Mouse (Mus musculus) neural tube, embryonic 12.5 days (tissue): ENCODE results near the gene Lyrm9. TPM values are rescaled to one million over a fixed set of nuclear protein-coding genes. Genes with fewer than 3 reads are reported as not detected.

Source experiments
- ATAC-seq: fragments of 200-750 bp; cut with Nextera tagmentation; 2 replicates; pipeline ENCODE4 v1.8.0; 2017; ENCODE audit warnings: low read depth, mild to moderate bottlenecking, moderate TSS enrichment, moderate library complexity; ENCODE audit not compliant: low FRiP score
- H3K27ac ChIP-seq: fragments of 300-500 bp; sonication (generic); 2 replicates; pipeline ENCODE4 v1.5.1; 2016
- H3K27me3 ChIP-seq: fragments of 300-500 bp; sonication (generic); replicated peaks from 2 replicates; pipeline ENCODE4 v1.6.1; 2016; ENCODE audit warnings: mild to moderate bottlenecking
- H3K36me3 ChIP-seq: fragments of 300-500 bp; sonication (generic); 2 replicates; pipeline ENCODE4 v1.6.1; 2016; ENCODE audit warnings: mild to moderate bottlenecking
- H3K4me1 ChIP-seq: fragments of 300-500 bp; sonication (generic); 2 replicates; pipeline ENCODE4 v1.6.1; 2016
- H3K4me2 ChIP-seq: fragments of 300-500 bp; sonication (generic); replicated peaks from 2 replicates; pipeline ENCODE4 v1.6.1; 2016; ENCODE audit warnings: mild to moderate bottlenecking
- H3K4me3 ChIP-seq: fragments of 300-500 bp; sonication (generic); 2 replicates; pipeline ENCODE4 v1.5.1; 2016
- H3K9ac ChIP-seq: fragments of 300-500 bp; sonication (generic); 2 replicates; pipeline ENCODE4 v1.6.1; 2016; ENCODE audit warnings: mild to moderate bottlenecking
- H3K9me3 ChIP-seq: fragments of 300-500 bp; sonication (generic); 2 replicates; pipeline ENCODE4 v1.6.1; 2016; ENCODE audit warnings: mild to moderate bottlenecking
- WGBS: fragments of 180-500 bp; shearing (Covaris S2); methylation state at CpG from one replicate; pipeline ENCODE4 v1.1.7; 2016; 5-methylcytosine and 5-hydroxymethylcytosine counted together
- polyA plus RNA-seq: library from polyadenylated mRNA; unstranded; fragments of >200 nt; fragmentation: Nextera tagmentation; extraction: Ambion mirVana; gene quantifications from 2 replicates; pipeline ENCODE4 v1.2.1, GENCODE M21; 2016

Lyrm9 gene
- polyA plus RNA-seq, 1 experiment from 2014 or later, result 22.0 TPM

- Histone ChIP-seq H3K4me2 (no peak overlapping the region), H3K27ac (no peak overlapping the region), H3K27me3 (no peaks in the 10 kb centered on the region), H3K9me3 (no peaks in the 10 kb centered on the region), H3K4me1 (peaks cover 36% of the 10 kb centered on the region), H3K9ac (no peak overlapping the region), H3K36me3 (no peaks in the 10 kb centered on the region), H3K4me3 (no peak overlapping the region)
- no peak for ATAC-seq
- 69% methylated on average over 11 of the region's 11 CpGs for WGBS
These were observed 8.9 kb upstream of the Lyrm9 start for GRCm38 (mm10) chr11:78817311-78818022.

DNA sequence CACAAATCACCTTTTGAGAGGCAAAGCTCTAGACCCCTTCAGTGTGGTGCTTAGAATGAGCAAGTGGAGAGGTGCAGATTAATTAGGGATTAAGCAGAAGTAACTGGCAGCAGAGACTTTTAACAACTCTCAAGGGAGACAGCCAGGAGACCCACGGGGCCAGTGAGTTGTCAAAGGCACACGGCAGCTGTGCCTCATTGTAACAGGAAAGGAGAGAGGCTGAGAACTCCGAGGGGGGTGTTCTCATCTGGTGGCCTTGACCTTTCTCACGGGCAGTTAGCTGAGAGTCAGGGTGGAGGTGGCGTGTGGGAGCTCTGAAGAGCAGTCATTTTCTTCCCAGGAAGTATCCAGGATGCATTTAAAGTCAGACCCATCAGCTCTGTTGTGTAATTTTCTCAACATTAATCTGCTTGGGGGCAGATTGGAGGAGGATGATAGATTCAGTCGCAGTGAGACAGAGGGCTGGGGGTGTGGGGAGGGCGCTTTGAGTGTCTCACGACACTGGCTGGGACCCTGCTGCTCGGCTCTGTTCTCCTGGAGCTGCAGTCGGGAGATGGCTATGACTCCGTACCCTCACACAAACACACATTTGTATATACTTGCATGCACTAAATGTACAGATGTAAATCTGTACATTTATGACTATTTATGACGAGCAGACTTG, 5.9 kb upstream of the Lyrm9 start:
- no peak overlapping the region for H3K9ac ChIP-seq
- no peaks in the 10 kb centered on the region for H3K9me3 ChIP-seq
- no peaks in the 10 kb centered on the region for H3K27me3 ChIP-seq
- no peak overlapping the region for H3K4me3 ChIP-seq
- peaks cover 42% of the 10 kb centered on the region for H3K4me1 ChIP-seq
- 33% methylated on average over 12 of the region's 12 CpGs for WGBS
- 0 out of 2 replicates have a peak overlapping the region, but pooled peaks have one; percentile 24 for H3K4me2 ChIP-seq
- ATAC-seq, result no peak
- no peak overlapping the region for H3K27ac ChIP-seq
- no peaks in the 10 kb centered on the region for H3K36me3 ChIP-seq

GRCm38 (mm10) chr11:78822792-78823498, 3.4 kb upstream of the Lyrm9 start:
- no peaks in the 10 kb centered on the region for H3K27me3 ChIP-seq
- WGBS, result 55% methylated on average over 13 of the region's 13 CpGs
- no peak overlapping the region for H3K4me2 ChIP-seq
- peaks cover 56% of the 10 kb centered on the region for H3K4me1 ChIP-seq
- no peak overlapping the region for H3K9ac ChIP-seq
- H3K27ac ChIP-seq, result no peak overlapping the region
- H3K9me3 ChIP-seq, result no peaks in the 10 kb centered on the region
- no peak for ATAC-seq
- H3K4me3 ChIP-seq, result no peak overlapping the region
- no peaks in the 10 kb centered on the region for H3K36me3 ChIP-seq

DNA sequence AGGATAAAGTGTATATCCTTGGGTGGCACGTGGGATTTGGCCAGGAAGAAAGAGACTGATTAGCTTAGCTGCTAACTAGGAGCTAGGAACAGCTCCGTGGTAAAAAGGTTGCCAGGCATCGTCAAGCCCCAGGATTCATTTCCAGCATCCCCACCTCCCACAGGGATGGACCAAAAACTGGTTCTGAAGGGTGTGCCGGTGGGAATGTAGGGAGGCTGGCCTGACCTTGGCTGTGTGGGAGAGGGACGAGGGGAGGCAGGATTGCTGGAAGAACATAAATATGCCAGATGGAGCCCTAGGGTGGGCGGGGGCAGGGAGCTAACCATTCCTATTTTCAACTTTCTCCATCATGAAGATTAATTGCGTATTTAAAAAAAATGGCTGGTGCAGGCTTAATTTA, 1.2 kb downstream of the Lyrm9 start:
- no peaks in the 10 kb centered on the region for H3K9me3 ChIP-seq
- no peak overlapping the region for H3K27ac ChIP-seq
- WGBS, result 27% methylated on average over 7 of the region's 7 CpGs
- no peak for ATAC-seq
- H3K4me1 ChIP-seq, result peaks cover 28% of the 10 kb centered on the region
- 0 out of 2 replicates have a peak overlapping the region, but pooled peaks have one; percentile 29 for H3K9ac ChIP-seq
- peak overlapping the region; percentile 70 for H3K4me2 ChIP-seq
- H3K27me3 ChIP-seq, result no peaks in the 10 kb centered on the region
- H3K36me3 ChIP-seq, result no peaks in the 10 kb centered on the region
- no peak overlapping the region for H3K4me3 ChIP-seq

DNA sequence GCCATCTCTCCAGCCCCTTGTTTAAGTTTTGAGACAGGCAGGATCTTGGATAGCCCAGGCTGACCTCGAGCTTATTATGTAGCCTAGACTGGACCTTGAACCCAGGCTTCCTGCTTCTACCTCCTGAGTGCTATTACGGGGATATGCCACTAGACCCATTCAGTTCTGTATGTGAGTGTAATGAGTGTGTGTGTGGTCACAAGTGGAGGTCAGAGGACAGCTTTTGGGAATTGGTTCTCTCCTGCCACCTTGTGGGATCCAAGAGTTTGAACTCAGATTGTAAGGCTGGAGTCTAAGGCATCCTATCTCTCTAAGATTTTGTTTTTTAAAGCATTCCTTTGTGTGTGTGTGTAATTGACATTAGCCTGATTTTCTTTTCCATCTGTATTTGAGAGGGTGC, 2.0 kb downstream of the Lyrm9 start:
- Histone ChIP-seq H3K36me3 (no peaks in the 10 kb centered on the region), H3K27ac (no peak overlapping the region), H3K4me2 (no peak overlapping the region), H3K27me3 (no peaks in the 10 kb centered on the region), H3K9me3 (no peaks in the 10 kb centered on the region), H3K9ac (no peak overlapping the region), H3K4me3 (no peak overlapping the region), H3K4me1 (peaks cover 28% of the 10 kb centered on the region)
- ATAC-seq, result no peak
- 58% methylated on average over 2 of the region's 2 CpGs for WGBS

GRCm38 (mm10) chr11:78829373-78829772, 3.0 kb downstream of the Lyrm9 start:
- Histone ChIP-seq H3K27ac (no peak overlapping the region), H3K4me1 (peaks cover 24% of the 10 kb centered on the region), H3K4me2 (no peak overlapping the region), H3K27me3 (no peaks in the 10 kb centered on the region), H3K9me3 (no peaks in the 10 kb centered on the region), H3K4me3 (no peak overlapping the region), H3K9ac (no peak overlapping the region), H3K36me3 (no peaks in the 10 kb centered on the region)
- 4% methylated on average over 6 of the region's 6 CpGs for WGBS
- no peak for ATAC-seq

DNA sequence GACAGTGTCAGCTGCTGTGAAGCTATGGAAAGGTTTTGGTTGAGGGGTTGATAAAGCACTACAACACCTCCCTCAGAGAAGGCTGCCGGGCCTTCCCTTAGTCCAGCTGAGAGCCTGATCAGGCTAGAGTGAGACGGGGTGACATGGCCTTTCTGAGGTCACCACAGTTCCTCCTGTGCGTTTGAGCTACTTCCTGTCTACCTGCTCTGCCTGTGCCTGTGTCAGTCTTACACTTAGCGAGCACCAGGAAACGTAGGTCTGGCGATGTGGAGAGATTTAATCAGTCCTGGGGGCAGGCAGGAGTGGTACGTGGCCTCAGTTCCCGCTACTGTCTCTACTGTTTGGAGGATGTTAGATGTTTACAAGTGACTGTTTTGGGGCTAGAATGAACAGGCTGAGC, 3.8 kb downstream of the Lyrm9 start:
- Histone ChIP-seq H3K9me3 (no peaks in the 10 kb centered on the region), H3K4me2 (no peak overlapping the region), H3K9ac (no peak overlapping the region), H3K27me3 (no peaks in the 10 kb centered on the region), H3K27ac (no peak overlapping the region), H3K36me3 (no peaks in the 10 kb centered on the region), H3K4me1 (peaks cover 22% of the 10 kb centered on the region), H3K4me3 (no peak overlapping the region)
- WGBS, result 76% methylated on average over 8 of the region's 8 CpGs
- no peak for ATAC-seq

- Histone ChIP-seq H3K4me2 (no peak overlapping the region), H3K27me3 (no peaks in the 10 kb centered on the region), H3K4me3 (no peak overlapping the region), H3K4me1 (peaks cover 12% of the 10 kb centered on the region), H3K27ac (no peak overlapping the region), H3K36me3 (no peaks in the 10 kb centered on the region), H3K9me3 (no peaks in the 10 kb centered on the region), H3K9ac (no peak overlapping the region)
- ATAC-seq, result no peak
- 76% methylated on average over 4 of the region's 4 CpGs for WGBS
These were observed 5.3 kb downstream of the Lyrm9 start for GRCm38 (mm10) chr11:78831716-78832115.

DNA sequence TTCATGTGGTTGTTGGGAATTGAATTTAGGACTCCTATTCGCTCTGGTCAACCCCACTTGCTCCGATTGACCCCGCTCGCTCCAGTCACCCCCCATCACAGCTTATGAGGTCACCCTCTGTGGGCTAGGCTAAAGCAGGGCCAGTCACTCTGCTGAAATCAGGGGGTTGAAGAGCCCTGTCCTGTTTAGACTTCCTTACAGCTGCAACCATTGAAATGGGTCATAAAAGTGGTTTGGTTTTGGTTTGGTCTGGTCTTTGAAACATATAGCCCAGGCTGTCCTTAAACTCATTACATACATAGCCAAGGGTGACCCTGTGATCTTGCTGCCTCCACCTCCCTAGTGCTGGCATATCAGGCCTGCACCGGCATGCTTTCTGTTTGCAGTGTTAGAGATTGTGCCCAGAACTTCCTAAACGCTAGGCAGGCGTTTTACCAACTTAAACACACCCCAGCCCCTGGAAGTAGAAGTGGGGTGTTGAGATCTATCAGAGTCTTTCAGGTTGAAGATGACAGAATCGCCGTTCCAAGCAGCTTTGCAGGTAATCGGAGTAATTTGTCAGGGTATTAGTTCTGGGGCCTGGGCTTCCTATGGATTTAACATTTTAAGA, 5.8 kb downstream of the Lyrm9 start:
- Histone ChIP-seq H3K9ac (no peak overlapping the region), H3K4me2 (no peak overlapping the region), H3K27me3 (no peaks in the 10 kb centered on the region), H3K9me3 (no peaks in the 10 kb centered on the region), H3K4me1 (peaks cover 8% of the 10 kb centered on the region; the same call in 1 of the 2 replicates), H3K27ac (no peak overlapping the region), H3K4me3 (no peak overlapping the region), H3K36me3 (no peaks in the 10 kb centered on the region)
- WGBS, result 92% methylated on average over 10 of the region's 10 CpGs
- no peak for ATAC-seq

- peaks cover 3% of the 10 kb centered on the region; the same call in 1 of the 2 replicates for H3K4me1 ChIP-seq
- 79% methylated on average over 13 of the region's 13 CpGs for WGBS
- H3K4me3 ChIP-seq, result no peak overlapping the region
- H3K27ac ChIP-seq, result no peak overlapping the region
- no peak overlapping the region for H3K4me2 ChIP-seq
- H3K9ac ChIP-seq, result no peak overlapping the region
- H3K9me3 ChIP-seq, result no peaks in the 10 kb centered on the region
- no peak for ATAC-seq
- H3K36me3 ChIP-seq, result no peaks in the 10 kb centered on the region
- H3K27me3 ChIP-seq, result no peaks in the 10 kb centered on the region
These were observed 6.5 kb downstream of the Lyrm9 start for GRCm38 (mm10) chr11:78832816-78833314.

GRCm38 (mm10) chr11:78836486-78836885, 10.1 kb downstream of the Lyrm9 start:
- no peak for ATAC-seq
- H3K9ac ChIP-seq, result no peak overlapping the region
- peaks cover 8% of the 10 kb centered on the region; the same call in 1 of the 2 replicates for H3K36me3 ChIP-seq
- H3K9me3 ChIP-seq, result peaks cover 4% of the 10 kb centered on the region; the same call in 1 of the 2 replicates
- WGBS, result 89% methylated on average over 4 of the region's 4 CpGs
- no peak overlapping the region for H3K4me3 ChIP-seq
- no peak overlapping the region for H3K27ac ChIP-seq
- H3K27me3 ChIP-seq, result no peaks in the 10 kb centered on the region
- H3K4me2 ChIP-seq, result no peak overlapping the region
- no peaks in the 10 kb centered on the region for H3K4me1 ChIP-seq

- Histone ChIP-seq H3K27me3 (no peaks in the 10 kb centered on the region), H3K9me3 (peaks cover 4% of the 10 kb centered on the region; the same call in 1 of the 2 replicates), H3K4me3 (no peak overlapping the region), H3K4me2 (no peak overlapping the region), H3K27ac (no peak overlapping the region), H3K9ac (no peak overlapping the region), H3K36me3 (peaks cover 8% of the 10 kb centered on the region; the same call in 1 of the 2 replicates), H3K4me1 (no peaks in the 10 kb centered on the region)
- WGBS, result 16% methylated on average over 11 of the region's 11 CpGs
- no peak for ATAC-seq
These were observed 11.6 kb downstream of the Lyrm9 start for GRCm38 (mm10) chr11:78837989-78838388.
